Mouse (Mus musculus): ENCODE data around the gene Itga8. TPM values are rescaled to one million over a fixed set of nuclear protein-coding genes. Genes with fewer than 3 reads are reported as not detected.

Gene Itga8
- polyA plus RNA-seq, 1 experiment from 2014 or later: 16.4 TPM

DNA sequence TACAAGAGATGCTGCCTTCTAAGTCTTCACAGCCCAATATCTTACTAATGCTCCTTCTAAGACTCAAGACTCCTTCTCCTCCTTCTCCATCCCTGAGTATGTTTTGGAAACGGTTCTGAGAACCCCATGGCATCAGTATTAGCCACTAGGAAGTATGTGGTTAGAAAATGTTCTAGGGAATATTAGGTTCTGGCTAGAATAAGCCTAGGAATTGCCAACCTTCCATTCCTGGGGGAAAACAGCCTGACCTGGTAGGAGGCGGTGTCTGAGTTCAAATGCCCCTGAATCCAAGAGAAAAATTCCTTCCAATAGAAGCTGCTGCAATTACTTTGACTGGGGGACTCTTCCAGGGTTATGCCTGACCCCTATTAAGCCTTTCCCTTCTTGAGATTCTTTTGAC is 24.1 kb upstream of the Itga8 start:
- Histone ChIP-seq H3K4me1 (ENCODE audit: control insufficient read depth, insufficient read depth, low read length) (peaks cover 30% of the 10 kb centered on the region), H3K9me3 (ENCODE audit: control insufficient read depth, low read length) (no peaks in the 10 kb centered on the region), H3K4me3 (ENCODE audit: low read depth, low read length) (no peak overlapping the region), H3K36me3 (ENCODE audit: control insufficient read depth, insufficient read depth, low read length) (no peaks in the 10 kb centered on the region), H3K27ac (replicated peaks; ENCODE audit: low read depth, low read length) (peak overlapping the region; percentile 15; the same call in 1 of the 2 replicates), H3K9ac (ENCODE audit: low read depth, low read length) (no peak overlapping the region), H3K4me2 (ENCODE audit: low read depth, low read length) (no peak overlapping the region), H3K27me3 (replicated peaks; ENCODE audit: control insufficient read depth, insufficient read depth, low read length) (no peaks in the 10 kb centered on the region)
- ATAC-seq (ENCODE audit: low read depth) (no peak), DNase-seq (ENCODE audit: low spot score) (no peak)
- WGBS: 84% methylated on average over 2 of the region's 2 CpGs

DNA sequence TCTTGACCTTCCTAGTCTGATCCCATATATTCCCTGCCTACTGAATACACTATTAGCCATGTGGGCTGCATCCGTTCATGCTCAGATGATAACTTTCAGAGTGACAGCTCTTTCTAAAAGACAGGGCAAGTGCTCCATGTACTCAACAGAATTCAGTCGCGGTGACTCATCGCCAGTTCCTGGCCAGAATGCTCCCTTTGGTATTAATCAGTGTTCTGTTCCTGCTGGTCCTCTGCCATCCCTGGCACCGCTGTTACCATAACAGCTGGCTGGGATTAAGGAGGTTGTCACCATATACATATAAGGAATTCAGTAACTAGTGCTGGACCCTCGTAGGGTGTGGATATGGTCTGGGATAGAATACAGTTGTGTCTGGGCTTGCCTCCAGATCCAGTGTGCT is 23.7 kb upstream of the Itga8 start:
- peak overlapping the region; percentile 15; the same call in 1 of the 2 replicates for H3K27ac ChIP-seq (replicated peaks; ENCODE audit: low read depth, low read length)
- H3K27me3 ChIP-seq (replicated peaks; ENCODE audit: control insufficient read depth, insufficient read depth, low read length): no peaks in the 10 kb centered on the region
- no peaks in the 10 kb centered on the region for H3K9me3 ChIP-seq (ENCODE audit: control insufficient read depth, low read length)
- no peaks in the 10 kb centered on the region for H3K36me3 ChIP-seq (ENCODE audit: control insufficient read depth, insufficient read depth, low read length)
- ATAC-seq (ENCODE audit: low read depth): peak; percentile 64
- peaks cover 30% of the 10 kb centered on the region for H3K4me1 ChIP-seq (ENCODE audit: control insufficient read depth, insufficient read depth, low read length)
- H3K4me2 ChIP-seq (ENCODE audit: low read depth, low read length): no peak overlapping the region
- WGBS: 49% methylated on average over 6 of the region's 6 CpGs
- H3K4me3 ChIP-seq (ENCODE audit: low read depth, low read length): no peak overlapping the region
- DNase-seq (ENCODE audit: low spot score): peak; percentile 85
- H3K9ac ChIP-seq (ENCODE audit: low read depth, low read length): no peak overlapping the region

GRCm38 (mm10) chr2:12320914-12321313 is 19.2 kb upstream of the Itga8 start:
- 84% methylated on average over 4 of the region's 4 CpGs for WGBS
- H3K4me2 ChIP-seq (ENCODE audit: low read depth, low read length): no peak overlapping the region
- H3K36me3 ChIP-seq (ENCODE audit: control insufficient read depth, insufficient read depth, low read length): no peaks in the 10 kb centered on the region
- no peaks in the 10 kb centered on the region for H3K27me3 ChIP-seq (replicated peaks; ENCODE audit: control insufficient read depth, insufficient read depth, low read length)
- H3K4me3 ChIP-seq (ENCODE audit: low read depth, low read length): no peak overlapping the region
- DNase-seq (ENCODE audit: low spot score) (no peak), ATAC-seq (ENCODE audit: low read depth) (no peak)
- H3K27ac ChIP-seq (replicated peaks; ENCODE audit: low read depth, low read length): no peak overlapping the region
- H3K9ac ChIP-seq (ENCODE audit: low read depth, low read length): no peak overlapping the region
- H3K9me3 ChIP-seq (ENCODE audit: control insufficient read depth, low read length): no peaks in the 10 kb centered on the region
- peaks cover 8% of the 10 kb centered on the region for H3K4me1 ChIP-seq (ENCODE audit: control insufficient read depth, insufficient read depth, low read length)

GRCm38 (mm10) chr2:12318715-12319114 is 17.0 kb upstream of the Itga8 start:
- 97% methylated on average over 3 of the region's 3 CpGs for WGBS
- H3K4me3 ChIP-seq (ENCODE audit: low read depth, low read length): no peak overlapping the region
- DNase-seq (ENCODE audit: low spot score): no peak
- no peak overlapping the region for H3K4me2 ChIP-seq (ENCODE audit: low read depth, low read length)
- no peak for ATAC-seq (ENCODE audit: low read depth)
- no peak overlapping the region for H3K27ac ChIP-seq (replicated peaks; ENCODE audit: low read depth, low read length)
- H3K36me3 ChIP-seq (ENCODE audit: control insufficient read depth, insufficient read depth, low read length): no peaks in the 10 kb centered on the region
- peaks cover 8% of the 10 kb centered on the region for H3K4me1 ChIP-seq (ENCODE audit: control insufficient read depth, insufficient read depth, low read length)
- no peaks in the 10 kb centered on the region for H3K9me3 ChIP-seq (ENCODE audit: control insufficient read depth, low read length)
- H3K27me3 ChIP-seq (replicated peaks; ENCODE audit: control insufficient read depth, insufficient read depth, low read length): no peaks in the 10 kb centered on the region
- H3K9ac ChIP-seq (ENCODE audit: low read depth, low read length): no peak overlapping the region

GRCm38 (mm10) chr2:12318036-12318435 is 16.3 kb upstream of the Itga8 start:
- Histone ChIP-seq H3K4me2 (ENCODE audit: low read depth, low read length) (no peak overlapping the region), H3K4me1 (ENCODE audit: control insufficient read depth, insufficient read depth, low read length) (peaks cover 8% of the 10 kb centered on the region), H3K4me3 (ENCODE audit: low read depth, low read length) (no peak overlapping the region), H3K36me3 (ENCODE audit: control insufficient read depth, insufficient read depth, low read length) (no peaks in the 10 kb centered on the region), H3K9me3 (ENCODE audit: control insufficient read depth, low read length) (no peaks in the 10 kb centered on the region), H3K27me3 (replicated peaks; ENCODE audit: control insufficient read depth, insufficient read depth, low read length) (no peaks in the 10 kb centered on the region), H3K27ac (replicated peaks; ENCODE audit: low read depth, low read length) (no peak overlapping the region), H3K9ac (ENCODE audit: low read depth, low read length) (no peak overlapping the region)
- WGBS: 60% methylated on average over 4 of the region's 4 CpGs
- DNase-seq (ENCODE audit: low spot score): peak; percentile 42
- ATAC-seq (ENCODE audit: low read depth): no peak

- ATAC-seq (ENCODE audit: low read depth): no peak
- Histone ChIP-seq H3K27ac (replicated peaks; ENCODE audit: low read depth, low read length) (no peak overlapping the region; the same call in 1 of the 2 replicates), H3K9ac (ENCODE audit: low read depth, low read length) (no peak overlapping the region), H3K36me3 (ENCODE audit: control insufficient read depth, insufficient read depth, low read length) (no peaks in the 10 kb centered on the region), H3K27me3 (replicated peaks; ENCODE audit: control insufficient read depth, insufficient read depth, low read length) (no peaks in the 10 kb centered on the region), H3K4me1 (ENCODE audit: control insufficient read depth, insufficient read depth, low read length) (peaks cover 8% of the 10 kb centered on the region), H3K4me3 (ENCODE audit: low read depth, low read length) (no peak overlapping the region), H3K9me3 (ENCODE audit: control insufficient read depth, low read length) (no peaks in the 10 kb centered on the region), H3K4me2 (ENCODE audit: low read depth, low read length) (no peak overlapping the region)
- no peak for DNase-seq (ENCODE audit: low spot score)
- 78% methylated on average over 5 of the region's 5 CpGs for WGBS
These were observed 15.6 kb upstream of the Itga8 start for GRCm38 (mm10) chr2:12317343-12317742.

DNA sequence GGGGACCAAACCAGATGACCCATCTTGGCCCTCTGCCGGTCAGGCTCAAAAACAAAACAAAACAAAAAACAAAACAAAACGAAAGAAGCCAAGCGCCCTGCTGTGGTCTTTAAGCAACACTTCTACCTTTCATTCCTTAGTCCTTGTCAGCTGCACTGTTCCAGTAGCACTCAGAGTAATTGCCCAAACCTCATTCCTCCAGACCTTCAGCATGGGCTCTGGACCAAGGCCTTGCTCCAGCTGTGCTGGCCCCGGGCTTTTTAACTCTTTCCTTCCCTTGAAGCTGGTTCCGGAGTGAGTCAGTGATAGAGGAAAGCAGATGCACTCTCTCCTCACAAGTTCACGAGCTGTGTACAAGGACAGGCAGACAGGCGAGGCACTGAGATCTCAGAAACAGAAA is 14.6 kb upstream of the Itga8 start:
- peak; percentile 37 for DNase-seq (ENCODE audit: low spot score)
- no peak overlapping the region for H3K4me3 ChIP-seq (ENCODE audit: low read depth, low read length)
- H3K9me3 ChIP-seq (ENCODE audit: control insufficient read depth, low read length): no peaks in the 10 kb centered on the region
- peaks cover 8% of the 10 kb centered on the region for H3K4me1 ChIP-seq (ENCODE audit: control insufficient read depth, insufficient read depth, low read length)
- ATAC-seq (ENCODE audit: low read depth): peak; percentile 41; the same call in 1 of the 2 replicates
- H3K27ac ChIP-seq (replicated peaks; ENCODE audit: low read depth, low read length): no peak overlapping the region
- H3K9ac ChIP-seq (ENCODE audit: low read depth, low read length): no peak overlapping the region
- WGBS: 23% methylated on average over 7 of the region's 7 CpGs
- no peaks in the 10 kb centered on the region for H3K27me3 ChIP-seq (replicated peaks; ENCODE audit: control insufficient read depth, insufficient read depth, low read length)
- no peak overlapping the region for H3K4me2 ChIP-seq (ENCODE audit: low read depth, low read length)
- H3K36me3 ChIP-seq (ENCODE audit: control insufficient read depth, insufficient read depth, low read length): no peaks in the 10 kb centered on the region

DNA sequence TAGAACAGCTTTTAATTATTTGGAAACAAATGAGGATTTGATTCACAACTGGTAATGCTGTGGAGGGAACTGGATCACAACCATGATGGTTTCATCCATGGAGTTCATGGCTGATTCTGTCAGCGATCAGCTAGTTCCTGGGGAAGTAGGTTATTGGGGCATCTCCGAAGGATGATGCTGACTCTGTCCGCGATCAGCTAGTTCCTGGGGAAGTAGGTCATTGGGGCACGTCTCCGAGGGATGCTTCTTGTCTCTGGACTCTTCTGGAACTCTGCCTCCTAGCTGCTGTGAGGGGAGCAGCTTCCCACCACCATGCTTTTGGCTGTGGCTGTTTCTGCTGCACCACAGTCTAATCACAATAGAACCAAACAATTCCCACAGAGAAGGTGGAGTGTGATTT is 12.3 kb upstream of the Itga8 start:
- Histone ChIP-seq H3K36me3 (ENCODE audit: control insufficient read depth, insufficient read depth, low read length) (no peaks in the 10 kb centered on the region), H3K9me3 (ENCODE audit: control insufficient read depth, low read length) (no peaks in the 10 kb centered on the region), H3K27me3 (replicated peaks; ENCODE audit: control insufficient read depth, insufficient read depth, low read length) (no peaks in the 10 kb centered on the region), H3K4me2 (ENCODE audit: low read depth, low read length) (no peak overlapping the region), H3K27ac (replicated peaks; ENCODE audit: low read depth, low read length) (no peak overlapping the region), H3K9ac (ENCODE audit: low read depth, low read length) (no peak overlapping the region), H3K4me1 (ENCODE audit: control insufficient read depth, insufficient read depth, low read length) (peaks cover 8% of the 10 kb centered on the region), H3K4me3 (ENCODE audit: low read depth, low read length) (no peak overlapping the region)
- ATAC-seq (ENCODE audit: low read depth): no peak
- DNase-seq (ENCODE audit: low spot score): no peak
- WGBS: 79% methylated on average over 6 of the region's 6 CpGs

DNA sequence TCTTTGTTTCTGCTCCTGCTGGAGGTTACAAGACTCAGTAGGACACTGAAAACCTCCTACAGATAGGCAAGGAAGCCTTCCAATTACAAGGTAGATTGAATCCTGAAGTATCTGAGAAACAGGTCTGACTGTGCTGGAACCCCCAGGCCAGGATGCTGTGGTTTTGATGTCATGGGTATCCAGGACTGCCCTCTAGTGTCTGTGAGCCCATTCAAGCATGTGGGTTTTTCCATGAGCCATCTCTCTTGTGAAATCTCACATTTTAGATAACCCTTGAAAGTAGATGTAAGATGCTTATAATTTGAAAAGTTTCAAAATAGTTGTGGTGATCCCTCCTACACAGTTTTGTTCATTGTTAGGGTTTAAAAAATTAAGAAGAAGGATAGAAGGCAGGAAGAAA is 6.7 kb upstream of the Itga8 start:
- Histone ChIP-seq H3K4me1 (ENCODE audit: control insufficient read depth, insufficient read depth, low read length) (no peaks in the 10 kb centered on the region), H3K36me3 (ENCODE audit: control insufficient read depth, insufficient read depth, low read length) (no peaks in the 10 kb centered on the region), H3K4me2 (ENCODE audit: low read depth, low read length) (no peak overlapping the region), H3K4me3 (ENCODE audit: low read depth, low read length) (no peak overlapping the region), H3K27ac (replicated peaks; ENCODE audit: low read depth, low read length) (no peak overlapping the region), H3K9ac (ENCODE audit: low read depth, low read length) (no peak overlapping the region), H3K27me3 (replicated peaks; ENCODE audit: control insufficient read depth, insufficient read depth, low read length) (no peaks in the 10 kb centered on the region), H3K9me3 (ENCODE audit: control insufficient read depth, low read length) (no peaks in the 10 kb centered on the region)
- ATAC-seq (ENCODE audit: low read depth): no peak
- DNase-seq (ENCODE audit: low spot score): no peak
